Mouse (Mus musculus) E14TG2a.4 (cell line): ENCODE measurements around the gene Klf3.
A peak's percentile ranks its signal among the peaks of the same experiment; 100 is the strongest.
"Not testable (repeated sequence)": the region's sequence is repeated elsewhere in the genome, so short reads cannot be mapped to it uniquely, and the experiment has no call there.

Source experiments
- H3K27me3 ChIP-seq: 2 replicates; pipeline ENCODE4 v1.6.1; 2014; ENCODE audit warnings: low read length, control low read depth; ENCODE audit not compliant: insufficient read depth
- H3K36me3 ChIP-seq: 2 replicates; pipeline ENCODE4 v1.6.1; 2014; ENCODE audit warnings: low read length, control low read depth; ENCODE audit not compliant: insufficient read depth
- H3K4me1 ChIP-seq: replicated peaks from 2 replicates; pipeline ENCODE4 v1.6.1; 2014; ENCODE audit warnings: low read depth, low read length, control low read depth
- H3K4me3 ChIP-seq: replicated peaks from 2 replicates; pipeline ENCODE4 v1.5.1; 2014; ENCODE audit warnings: mild to moderate bottlenecking, low read length
- H3K9me3 ChIP-seq: 2 replicates; pipeline ENCODE4 v1.6.1; 2014; ENCODE audit warnings: low read length, control low read depth
- CTCF ChIP-seq: conservative IDR thresholded peaks from 2 replicates; pipeline ENCODE4 v1.5.1; 2014; ENCODE audit warnings: low read length
- NANOG ChIP-seq: IDR thresholded peaks from 2 replicates; pipeline ENCODE4 v1.6.1; 2014; ENCODE audit warnings: borderline replicate concordance, low read length, mixed read lengths
- POU5F1 ChIP-seq: IDR thresholded peaks from 2 replicates; pipeline ENCODE4 v1.6.1; 2014; ENCODE audit warnings: low read length, borderline replicate concordance

The Klf3 gene

DNA sequence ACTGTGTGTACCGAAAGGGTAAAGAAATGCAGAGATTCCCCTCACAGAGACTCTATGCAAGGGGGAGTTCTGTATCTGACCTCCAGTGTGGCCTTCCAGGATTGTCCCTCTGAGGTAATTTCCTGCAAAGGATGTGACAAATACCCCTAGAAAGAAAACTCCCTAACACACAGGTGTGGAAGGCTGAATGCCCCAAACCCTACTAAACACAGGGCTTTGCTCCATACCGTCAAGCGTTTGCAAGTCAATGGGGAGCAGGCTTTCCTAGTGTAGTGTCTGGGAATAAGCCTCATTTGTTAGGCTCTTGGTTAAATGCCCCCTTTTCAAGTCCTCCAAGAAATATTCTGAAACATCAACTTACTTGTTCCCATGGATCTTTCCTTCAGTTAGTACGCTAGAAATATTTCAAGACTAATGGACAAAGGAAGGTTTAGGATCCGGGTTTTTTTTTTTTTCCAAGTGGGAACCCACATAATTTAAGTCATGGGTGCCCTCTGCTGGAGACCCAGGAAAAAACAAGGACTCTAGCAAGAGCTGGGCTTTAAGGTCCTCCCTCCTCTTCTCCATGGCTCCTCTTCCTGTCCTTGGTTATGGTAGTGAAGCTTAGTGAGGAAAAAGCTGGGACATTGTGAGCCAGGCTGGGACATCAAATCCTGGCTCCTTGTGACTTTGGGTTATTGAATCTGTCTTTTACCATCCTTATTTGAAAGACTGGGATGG lies 63.3 kb downstream of the Klf3 start:
- H3K36me3 ChIP-seq: no peaks in the 10 kb centered on the region
- peaks cover 15% of the 10 kb centered on the region for H3K9me3 ChIP-seq
- H3K4me1 ChIP-seq: peaks cover 57% of the 10 kb centered on the region
- no peaks in the 10 kb centered on the region for H3K27me3 ChIP-seq
- TF ChIP-seq POU5F1 (no peak), NANOG (no peak), CTCF (peak; percentile 61)
- H3K4me3 ChIP-seq: peak overlapping the region; percentile 33

- H3K27me3 ChIP-seq: no peaks in the 10 kb centered on the region
- H3K36me3 ChIP-seq: no peaks in the 10 kb centered on the region
- H3K9me3 ChIP-seq: peaks cover 15% of the 10 kb centered on the region
- H3K4me1 ChIP-seq: peaks cover 51% of the 10 kb centered on the region
- no peak overlapping the region for H3K4me3 ChIP-seq
- TF ChIP-seq POU5F1: no peak
Measured at GRCm38 (mm10) chr5:64867124-64867523, 63.9 kb downstream of the Klf3 start.

DNA sequence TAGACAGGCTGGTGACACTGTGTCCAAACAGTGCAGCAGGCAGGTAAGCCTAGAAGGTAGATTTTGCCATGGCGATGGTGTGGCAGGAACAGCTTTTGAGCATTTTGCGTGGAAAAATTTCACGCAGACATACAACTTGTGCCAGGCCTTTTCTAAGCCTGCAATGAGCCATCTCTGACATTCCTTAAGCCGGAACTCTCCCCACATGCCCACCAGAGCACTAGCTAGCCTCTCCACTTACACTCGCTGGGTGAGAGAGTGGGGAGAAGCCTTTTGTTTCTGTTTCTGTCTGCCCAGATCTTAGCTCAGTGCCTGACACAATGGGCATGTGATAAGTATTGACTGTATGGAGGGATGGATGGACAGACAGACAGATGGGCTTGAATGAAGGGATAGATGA lies 64.4 kb downstream of the Klf3 start:
- Histone ChIP-seq H3K4me3 (no peak overlapping the region), H3K4me1 (peaks cover 47% of the 10 kb centered on the region), H3K27me3 (no peaks in the 10 kb centered on the region), H3K36me3 (no peaks in the 10 kb centered on the region), H3K9me3 (peaks cover 15% of the 10 kb centered on the region)
- TF ChIP-seq CTCF (no peak), POU5F1 (no peak), NANOG (no peak)

DNA sequence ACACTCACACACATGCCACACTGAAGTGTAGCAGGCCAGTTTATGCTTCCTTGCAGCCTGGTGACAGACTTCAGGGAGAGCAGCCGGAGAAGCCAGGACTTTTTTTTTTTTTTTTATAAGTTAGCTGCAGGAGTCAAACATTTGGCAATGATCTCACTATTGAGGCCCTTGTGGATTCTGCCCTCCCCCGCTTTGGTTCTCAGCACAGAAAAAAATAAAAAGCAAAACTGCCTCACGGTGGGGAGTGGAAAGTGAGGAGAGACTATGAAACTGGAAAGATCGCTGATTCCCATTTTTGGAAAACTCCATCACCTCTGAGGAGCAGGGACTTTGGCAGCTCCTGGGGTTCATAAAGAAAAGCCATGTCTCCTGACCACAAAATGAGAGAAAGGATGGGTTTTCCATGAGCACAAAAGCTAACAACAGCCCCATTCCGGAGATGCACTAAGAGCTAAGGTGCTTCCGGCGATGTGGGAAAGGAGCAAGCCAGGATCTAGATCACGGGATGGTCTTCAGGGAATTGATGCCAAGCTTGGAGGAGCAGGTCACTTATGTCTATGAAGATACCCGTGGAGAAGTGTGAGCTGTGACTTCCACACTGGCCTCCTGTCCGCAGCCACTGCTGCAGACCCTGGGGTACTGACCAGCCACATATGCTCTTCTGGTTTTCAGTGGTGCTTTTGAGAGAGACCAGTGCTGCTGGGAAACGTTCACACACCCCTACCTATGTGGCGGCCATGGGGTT lies 73.1 kb downstream of the Klf3 start:
- TF ChIP-seq CTCF (no peak), POU5F1 (no peak), NANOG (no peak)

DNA sequence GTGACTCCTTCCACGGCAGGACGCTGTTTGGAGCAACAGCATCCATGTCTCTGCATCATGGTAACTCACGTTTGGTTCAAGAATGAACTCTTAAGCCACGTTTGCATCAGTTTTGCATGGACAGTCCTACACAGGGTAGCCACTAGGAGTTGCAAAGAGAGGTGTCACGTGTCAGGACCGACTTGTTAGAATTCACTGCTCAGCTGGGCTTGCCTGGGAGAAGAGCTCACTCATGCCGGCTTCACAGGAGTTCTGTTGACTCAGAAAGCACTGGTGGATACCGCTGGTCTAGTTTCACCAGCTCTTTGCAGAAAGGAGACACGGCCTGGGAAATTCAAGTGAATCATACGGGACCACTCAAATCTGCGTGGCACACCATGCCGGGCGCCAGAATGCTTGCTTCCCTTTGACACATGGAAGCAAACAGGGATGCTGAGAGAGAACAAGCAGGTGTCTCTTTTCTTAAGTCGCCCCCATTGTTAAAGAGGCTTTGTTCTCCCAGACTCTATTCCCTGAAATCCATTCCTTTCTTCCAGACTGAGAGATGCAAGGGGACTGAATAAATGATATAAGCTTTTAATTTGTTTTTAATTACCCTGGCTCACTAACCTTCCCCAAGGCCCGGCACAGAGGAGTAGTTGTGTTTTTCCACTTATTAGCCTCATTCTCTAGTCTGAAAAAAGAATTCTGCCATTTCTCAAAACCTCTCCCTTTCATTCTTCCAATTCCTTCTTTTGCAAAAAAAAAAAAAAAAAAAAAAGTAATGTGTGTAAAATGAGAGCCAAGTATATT lies 74.2 kb downstream of the Klf3 start:
- Histone ChIP-seq H3K36me3 (no peaks in the 10 kb centered on the region), H3K27me3 (no peaks in the 10 kb centered on the region), H3K9me3 (peaks cover 12% of the 10 kb centered on the region), H3K4me3 (no peak overlapping the region), H3K4me1 (peaks cover 28% of the 10 kb centered on the region)
- TF ChIP-seq CTCF (no peak), POU5F1 (no peak), NANOG (no peak)

More for the DNA sequence above, 73.1 kb downstream of the Klf3 start:
- Histone ChIP-seq H3K4me3 (no peak overlapping the region), H3K27me3 (no peaks in the 10 kb centered on the region), H3K9me3 (peaks cover 12% of the 10 kb centered on the region), H3K4me1 (peaks cover 28% of the 10 kb centered on the region), H3K36me3 (no peaks in the 10 kb centered on the region)

DNA sequence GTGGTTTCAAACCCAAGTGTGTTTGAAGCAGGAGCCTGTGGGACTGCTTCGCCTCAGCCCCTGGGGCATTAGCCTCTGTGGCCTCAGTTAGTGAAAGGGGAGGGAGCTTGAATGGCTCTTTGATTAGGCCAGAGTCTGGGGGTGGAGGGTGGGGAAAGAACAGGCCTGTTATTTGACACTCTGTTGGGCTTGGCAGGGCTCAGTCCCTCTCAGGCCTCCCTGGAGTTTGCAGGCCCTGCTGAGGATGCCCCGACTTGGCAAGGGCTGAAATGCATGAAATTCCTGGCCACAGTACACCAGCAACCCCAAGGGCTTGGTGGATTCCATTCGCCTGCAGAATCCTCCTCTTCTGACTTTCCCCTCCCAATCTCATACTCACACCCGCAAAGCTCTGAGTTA lies 74.8 kb downstream of the Klf3 start:
- H3K4me1 ChIP-seq: peaks cover 28% of the 10 kb centered on the region
- no peaks in the 10 kb centered on the region for H3K36me3 ChIP-seq
- TF ChIP-seq NANOG: peak; percentile 37; the same call in 1 of the 2 replicates
- TF ChIP-seq POU5F1: no peak
- H3K4me3 ChIP-seq: no peak overlapping the region
- H3K27me3 ChIP-seq: no peaks in the 10 kb centered on the region
- peaks cover 12% of the 10 kb centered on the region for H3K9me3 ChIP-seq

- Histone ChIP-seq H3K4me1 (peaks cover 28% of the 10 kb centered on the region), H3K27me3 (no peaks in the 10 kb centered on the region), H3K9me3 (peaks cover 12% of the 10 kb centered on the region), H3K4me3 (no peak overlapping the region), H3K36me3 (no peaks in the 10 kb centered on the region)
- TF ChIP-seq POU5F1: no peak
- no peak for TF ChIP-seq CTCF
- no peak for TF ChIP-seq NANOG
Measured at GRCm38 (mm10) chr5:64878526-64878925, 75.3 kb downstream of the Klf3 start.

DNA sequence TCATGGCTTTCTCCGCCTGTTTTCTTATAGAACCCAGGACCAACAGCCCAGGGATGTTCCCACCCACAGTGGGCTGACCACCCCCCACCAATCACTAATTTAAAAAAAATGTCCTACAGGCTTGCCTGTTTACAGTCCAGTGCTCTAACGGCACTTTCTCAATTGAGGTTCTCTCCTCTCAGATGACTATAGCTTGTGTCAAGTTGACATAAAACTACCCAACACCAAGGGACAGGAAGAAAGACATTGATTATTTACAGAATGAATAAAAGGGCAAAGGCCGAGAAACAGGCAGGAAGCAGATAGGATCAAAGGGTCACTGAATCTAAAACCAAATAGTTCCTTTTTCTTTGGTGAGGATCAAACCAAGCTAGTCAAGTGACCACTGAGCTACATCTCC lies 76.1 kb downstream of the Klf3 start:
- Histone ChIP-seq H3K4me1 (peaks cover 28% of the 10 kb centered on the region), H3K27me3 (no peaks in the 10 kb centered on the region), H3K36me3 (no peaks in the 10 kb centered on the region), H3K4me3 (no peak overlapping the region), H3K9me3 (peaks cover 6% of the 10 kb centered on the region)
- TF ChIP-seq NANOG (no peak), POU5F1 (no peak), CTCF (no peak)

GRCm38 (mm10) chr5:64881559-64881958 lies 78.4 kb downstream of the Klf3 start:
- not testable (repeated sequence) for H3K4me3 ChIP-seq, H3K27me3 ChIP-seq, H3K36me3 ChIP-seq
- H3K4me1 ChIP-seq: peaks cover 21% of the 10 kb centered on the region
- peaks cover 18% of the 10 kb centered on the region for H3K9me3 ChIP-seq

DNA sequence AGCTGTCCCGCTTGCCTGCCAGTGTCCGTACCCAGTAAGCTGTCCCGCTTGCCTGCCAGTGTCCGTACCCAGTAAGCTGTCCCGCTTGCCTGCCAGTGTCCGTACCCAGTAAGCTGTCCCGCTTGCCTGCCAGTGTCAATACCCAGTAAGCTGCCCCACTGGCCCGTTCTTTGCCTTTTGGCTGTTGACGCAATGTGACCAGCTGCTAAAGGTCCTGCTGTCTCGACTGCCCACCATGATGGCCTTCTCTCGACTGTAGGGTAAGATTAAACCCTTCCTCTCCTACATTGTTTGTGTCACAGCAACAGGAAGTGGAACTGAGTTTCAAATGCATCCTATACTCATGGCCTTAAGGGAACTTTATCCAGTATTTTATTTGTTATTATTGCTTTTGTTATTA lies 78.8 kb downstream of the Klf3 start:
- H3K4me3 ChIP-seq, H3K36me3 ChIP-seq, H3K27me3 ChIP-seq: not testable (repeated sequence)
- peaks cover 17% of the 10 kb centered on the region for H3K4me1 ChIP-seq
- peaks cover 22% of the 10 kb centered on the region for H3K9me3 ChIP-seq
